Mouse (Mus musculus): ENCODE results near the gene Nop9. TPM values are rescaled to one million over a fixed set of nuclear protein-coding genes. Genes with fewer than 3 reads are reported as not detected.
A peak's percentile ranks its signal among the peaks of the same experiment; 100 is the strongest.

Gene Nop9
- polyA plus RNA-seq, 1 experiment from 2014 or later: 41.4 TPM

GRCm38 (mm10) chr14:55779656-55780055 is 34.2 kb downstream of the Nop9 start:
- ATAC-seq (ENCODE audit: borderline replicate concordance, extremely low read depth, low FRiP score, low TSS enrichment): no peak
- Histone ChIP-seq H3K9ac (no peak overlapping the region), H3K9me3 (no peaks in the 10 kb centered on the region), H3K4me2 (no peak overlapping the region), H3K4me3 (no peak overlapping the region), H3K4me1 (peaks cover 34% of the 10 kb centered on the region), H3K27me3 (peaks cover 19% of the 10 kb centered on the region; the same call in 1 of the 2 replicates), H3K36me3 (no peaks in the 10 kb centered on the region), H3K27ac (no peak overlapping the region)
- WGBS: 35% methylated on average over 16 of the region's 16 CpGs

GRCm38 (mm10) chr14:55780736-55781135 is 35.2 kb downstream of the Nop9 start:
- Histone ChIP-seq H3K27ac (no peak overlapping the region), H3K9ac (no peak overlapping the region), H3K4me2 (no peak overlapping the region), H3K36me3 (no peaks in the 10 kb centered on the region), H3K4me1 (peaks cover 34% of the 10 kb centered on the region), H3K4me3 (no peak overlapping the region), H3K9me3 (no peaks in the 10 kb centered on the region), H3K27me3 (peaks cover 30% of the 10 kb centered on the region; the same call in 1 of the 2 replicates)
- WGBS: 78% methylated on average over 11 of the region's 11 CpGs
- no peak for ATAC-seq (ENCODE audit: borderline replicate concordance, extremely low read depth, low FRiP score, low TSS enrichment)

GRCm38 (mm10) chr14:55781310-55781709 is 35.8 kb downstream of the Nop9 start:
- H3K27me3 ChIP-seq: peaks cover 32% of the 10 kb centered on the region; the same call in 1 of the 2 replicates
- no peaks in the 10 kb centered on the region for H3K9me3 ChIP-seq
- no peak overlapping the region for H3K9ac ChIP-seq
- H3K27ac ChIP-seq: no peak overlapping the region
- no peaks in the 10 kb centered on the region for H3K36me3 ChIP-seq
- peak overlapping the region; percentile 77 for H3K4me2 ChIP-seq
- no peak overlapping the region for H3K4me3 ChIP-seq
- peak; percentile 47 for ATAC-seq (ENCODE audit: borderline replicate concordance, extremely low read depth, low FRiP score, low TSS enrichment)
- H3K4me1 ChIP-seq: peaks cover 34% of the 10 kb centered on the region
- 17% methylated on average over 14 of the region's 14 CpGs for WGBS

- peak overlapping the region; percentile 77 for H3K27ac ChIP-seq
- H3K27me3 ChIP-seq: peaks cover 35% of the 10 kb centered on the region
- peak overlapping the region; percentile 46 for H3K4me3 ChIP-seq
- ATAC-seq (ENCODE audit: borderline replicate concordance, extremely low read depth, low FRiP score, low TSS enrichment): no peak
- no peaks in the 10 kb centered on the region for H3K36me3 ChIP-seq
- H3K4me1 ChIP-seq: peaks cover 26% of the 10 kb centered on the region
- no peaks in the 10 kb centered on the region for H3K9me3 ChIP-seq
- WGBS: 46% methylated on average over 9 of the region's 9 CpGs
- H3K9ac ChIP-seq: no peak overlapping the region
- peak overlapping the region; percentile 77 for H3K4me2 ChIP-seq
These were observed 37.0 kb downstream of the Nop9 start for GRCm38 (mm10) chr14:55782361-55782960.

GRCm38 (mm10) chr14:55783171-55783957 is 37.9 kb downstream of the Nop9 start:
- peak; percentile 68; the same call in 1 of the 2 replicates for ATAC-seq (ENCODE audit: borderline replicate concordance, extremely low read depth, low FRiP score, low TSS enrichment)
- 1% methylated on average over 31 of the region's 31 CpGs for WGBS
- no peaks in the 10 kb centered on the region for H3K36me3 ChIP-seq
- H3K9me3 ChIP-seq: no peaks in the 10 kb centered on the region
- peak overlapping the region; percentile 46 for H3K4me3 ChIP-seq
- peak overlapping the region; percentile 77 for H3K4me2 ChIP-seq
- peak overlapping the region; percentile 77 for H3K27ac ChIP-seq
- peak overlapping the region; percentile 28 for H3K9ac ChIP-seq
- peaks cover 40% of the 10 kb centered on the region for H3K27me3 ChIP-seq
- H3K4me1 ChIP-seq: peaks cover 32% of the 10 kb centered on the region

GRCm38 (mm10) chr14:55783958-55784235 is 38.4 kb downstream of the Nop9 start, which contains the start of gene Adcy4:
Adcy4 (minus strand) TSS chr14:55784095.
- no peak for ATAC-seq (ENCODE audit: borderline replicate concordance, extremely low read depth, low FRiP score, low TSS enrichment)
- H3K4me1 ChIP-seq: peaks cover 35% of the 10 kb centered on the region
- peak within 1 kb of the TSS; percentile 77 for H3K4me2 ChIP-seq
- no peaks in the 10 kb centered on the region for H3K36me3 ChIP-seq
- no peaks in the 10 kb centered on the region for H3K9me3 ChIP-seq
- peak within 1 kb of the TSS; percentile 46 for H3K4me3 ChIP-seq
- peak within 1 kb of the TSS; percentile 77 for H3K27ac ChIP-seq
- WGBS: 8% methylated on average over 13 of the region's 13 CpGs
- peaks cover 40% of the 10 kb centered on the region for H3K27me3 ChIP-seq
- H3K9ac ChIP-seq: peak within 1 kb of the TSS; percentile 28

GRCm38 (mm10) chr14:55785195-55785594 is 39.7 kb downstream of the Nop9 start:
- Histone ChIP-seq H3K27me3 (peaks cover 40% of the 10 kb centered on the region), H3K4me3 (no peak overlapping the region), H3K9ac (no peak overlapping the region), H3K4me2 (no peak overlapping the region), H3K27ac (no peak overlapping the region), H3K36me3 (no peaks in the 10 kb centered on the region), H3K4me1 (peaks cover 30% of the 10 kb centered on the region), H3K9me3 (no peaks in the 10 kb centered on the region)
- WGBS: 37% methylated on average over 6 of the region's 6 CpGs
- ATAC-seq (ENCODE audit: borderline replicate concordance, extremely low read depth, low FRiP score, low TSS enrichment): no peak

GRCm38 (mm10) chr14:55787731-55788130 is 42.2 kb downstream of the Nop9 start:
- WGBS: 36% methylated on average over 11 of the region's 11 CpGs
- Histone ChIP-seq H3K4me2 (peak overlapping the region; percentile 77), H3K9ac (no peak overlapping the region), H3K27me3 (peaks cover 31% of the 10 kb centered on the region), H3K36me3 (no peaks in the 10 kb centered on the region), H3K9me3 (no peaks in the 10 kb centered on the region), H3K4me1 (peaks cover 13% of the 10 kb centered on the region), H3K4me3 (peak overlapping the region; percentile 42), H3K27ac (no peak overlapping the region)
- no peak for ATAC-seq (ENCODE audit: borderline replicate concordance, extremely low read depth, low FRiP score, low TSS enrichment)

GRCm38 (mm10) chr14:55788256-55789050 is 43.0 kb downstream of the Nop9 start, which contains the start of gene Ripk3:
Ripk3 (minus strand) TSS chr14:55788865.
- Histone ChIP-seq H3K27ac (no peak within 1 kb of the TSS), H3K4me1 (peaks cover 17% of the 10 kb centered on the region), H3K4me3 (peak within 1 kb of the TSS; percentile 42), H3K9me3 (no peaks in the 10 kb centered on the region), H3K27me3 (peaks cover 31% of the 10 kb centered on the region), H3K4me2 (peak within 1 kb of the TSS; percentile 77), H3K9ac (peak within 1 kb of the TSS; percentile 23; the same call in 1 of the 2 replicates), H3K36me3 (no peaks in the 10 kb centered on the region)
- ATAC-seq (ENCODE audit: borderline replicate concordance, extremely low read depth, low FRiP score, low TSS enrichment): peak; percentile 24; the same call in 1 of the 2 replicates
- 3% methylated on average over 40 of the region's 40 CpGs for WGBS

GRCm38 (mm10) chr14:55793461-55793860 is 48.0 kb downstream of the Nop9 start:
- no peaks in the 10 kb centered on the region for H3K27me3 ChIP-seq
- peaks cover 14% of the 10 kb centered on the region for H3K4me1 ChIP-seq
- no peak overlapping the region for H3K4me2 ChIP-seq
- no peaks in the 10 kb centered on the region for H3K9me3 ChIP-seq
- no peak overlapping the region for H3K4me3 ChIP-seq
- H3K27ac ChIP-seq: 0 out of 2 replicates have a peak overlapping the region, but pooled peaks have one; percentile 3
- H3K36me3 ChIP-seq: no peaks in the 10 kb centered on the region
- WGBS: 31% methylated on average over 2 of the region's 2 CpGs
- peak; percentile 39; the same call in 1 of the 2 replicates for ATAC-seq (ENCODE audit: borderline replicate concordance, extremely low read depth, low FRiP score, low TSS enrichment)
- no peak overlapping the region for H3K9ac ChIP-seq

- H3K9ac ChIP-seq: no peak overlapping the region
- H3K4me1 ChIP-seq: peaks cover 11% of the 10 kb centered on the region; the same call in 1 of the 2 replicates
- no peaks in the 10 kb centered on the region for H3K27me3 ChIP-seq
- H3K4me2 ChIP-seq: no peak overlapping the region
- ATAC-seq (ENCODE audit: borderline replicate concordance, extremely low read depth, low FRiP score, low TSS enrichment): no peak
- H3K4me3 ChIP-seq: no peak overlapping the region
- 51% methylated on average over 2 of the region's 2 CpGs for WGBS
- no peaks in the 10 kb centered on the region for H3K36me3 ChIP-seq
- no peaks in the 10 kb centered on the region for H3K9me3 ChIP-seq
- H3K27ac ChIP-seq: peak overlapping the region; percentile 38
These were observed 48.5 kb downstream of the Nop9 start for GRCm38 (mm10) chr14:55793946-55794345.

Data from lung, embryonic 15.5 days (tissue).